Mouse (Mus musculus) 416B (cell line): ENCODE data around the gene Hist1h2ae.
"Not testable (repeated sequence)": the region's sequence is repeated elsewhere in the genome, so short reads cannot be mapped to it uniquely, and the experiment has no call there.

Source experiments
- DNase-seq: peaks from one replicate; pipeline ENCODE4 v3.0.0; 2011; ENCODE audit warnings: low read depth

Hist1h2ae gene

DNA sequence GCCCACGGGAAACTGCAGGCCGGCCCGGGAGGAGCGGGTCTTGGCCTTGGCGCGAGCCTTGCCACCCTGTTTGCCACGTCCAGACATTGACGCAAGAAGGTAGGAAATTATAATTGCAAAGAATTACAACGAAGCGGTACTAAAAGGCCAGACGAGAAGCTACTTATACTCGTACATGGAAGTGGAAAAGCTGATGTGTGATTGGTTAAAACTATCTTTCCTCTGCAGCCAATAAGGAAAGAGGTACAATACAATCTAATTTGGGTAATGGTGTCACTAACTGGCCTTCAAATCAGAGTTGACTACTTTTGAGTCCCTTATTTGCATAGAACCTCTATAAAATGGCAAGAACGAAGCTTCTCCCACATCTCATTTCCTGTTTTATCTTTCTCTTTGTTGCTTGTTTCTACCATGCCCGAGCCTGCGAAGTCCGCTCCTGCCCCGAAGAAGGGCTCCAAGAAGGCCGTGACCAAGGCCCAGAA lies at the start of gene Hist1h2ae, which contains the start of gene Hist1h2bg:
Gene Hist1h2ae, minus strand, starts transcription at position 199 of the 482 bp plus-strand sequence.
Gene Hist1h2bg, plus strand, starts transcription at position 375 of the 482 bp plus-strand sequence.
- DNase-seq = peak; percentile 100

DNA sequence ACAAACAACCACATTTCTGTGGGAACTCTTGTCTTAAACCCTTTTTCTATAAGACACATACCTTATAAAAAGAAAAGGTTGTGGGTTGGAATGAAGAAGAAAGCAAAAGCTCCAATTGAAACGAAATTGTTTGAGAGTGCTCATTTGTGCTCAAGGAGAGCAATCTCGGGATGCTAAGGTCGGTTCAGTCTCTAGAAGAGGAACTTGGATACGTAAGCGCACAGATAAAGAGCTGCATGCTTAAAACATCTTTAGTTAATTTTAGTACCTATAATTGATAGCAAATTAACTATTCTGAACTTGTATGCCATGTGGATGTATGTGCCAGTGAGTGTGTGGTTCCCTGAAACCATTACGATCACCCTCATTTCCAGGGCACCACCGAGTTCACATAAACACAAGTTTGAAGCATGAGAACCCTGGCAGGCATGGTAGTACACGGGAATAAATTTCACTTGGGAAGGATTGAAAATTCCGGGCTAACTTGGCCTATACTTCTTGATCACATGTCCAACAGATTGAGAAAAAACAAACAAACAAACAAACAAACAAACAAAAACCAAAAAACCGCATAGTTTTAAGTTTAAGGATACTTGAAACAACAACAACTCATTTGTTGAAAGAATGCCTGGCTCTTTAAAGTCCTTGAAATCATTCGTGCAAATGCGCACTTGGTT lies 49.2 kb upstream of the Hist1h2ae start:
- peak; percentile 70 for DNase-seq

DNA sequence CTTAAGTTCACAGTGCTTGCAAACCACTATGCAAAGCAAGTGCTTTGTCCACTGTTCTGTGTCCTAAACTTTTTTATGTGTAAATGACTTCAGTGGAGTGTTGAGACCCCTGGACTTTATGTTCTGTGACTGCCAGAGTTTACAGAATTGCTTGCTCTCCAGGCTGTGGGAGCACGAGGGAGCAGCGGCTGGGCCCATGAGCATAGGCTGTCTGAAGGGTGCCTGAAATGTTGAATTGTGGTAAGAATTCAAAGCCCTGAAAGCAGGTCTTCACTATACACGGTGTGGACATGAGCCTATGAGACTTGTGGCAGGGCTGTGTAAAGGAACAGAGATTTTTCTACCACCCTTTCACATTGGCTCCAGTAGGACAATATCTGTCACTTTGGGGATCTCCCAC lies 40.6 kb upstream of the Hist1h2ae start:
- no peak for DNase-seq

DNA sequence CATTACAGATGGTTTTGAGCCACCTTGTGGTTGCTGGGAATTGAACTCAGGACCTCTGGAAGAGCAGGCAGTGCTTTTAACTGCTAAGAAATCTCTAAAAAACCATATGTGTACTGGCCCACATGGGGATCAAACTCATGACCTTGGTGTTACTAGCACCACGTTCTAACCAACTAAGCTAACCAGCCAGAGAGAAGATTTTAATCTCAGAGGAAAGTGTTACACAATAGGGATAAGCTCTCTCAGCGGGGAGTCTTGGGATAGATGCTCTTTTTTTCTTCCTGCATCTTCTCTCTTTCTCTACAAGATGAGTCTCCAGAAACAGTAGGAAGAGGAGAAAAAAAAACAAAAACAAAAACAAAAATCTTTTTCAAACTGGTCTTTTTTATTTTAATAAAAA lies 39.4 kb upstream of the Hist1h2ae start:
- peak; percentile 69 for DNase-seq

DNA sequence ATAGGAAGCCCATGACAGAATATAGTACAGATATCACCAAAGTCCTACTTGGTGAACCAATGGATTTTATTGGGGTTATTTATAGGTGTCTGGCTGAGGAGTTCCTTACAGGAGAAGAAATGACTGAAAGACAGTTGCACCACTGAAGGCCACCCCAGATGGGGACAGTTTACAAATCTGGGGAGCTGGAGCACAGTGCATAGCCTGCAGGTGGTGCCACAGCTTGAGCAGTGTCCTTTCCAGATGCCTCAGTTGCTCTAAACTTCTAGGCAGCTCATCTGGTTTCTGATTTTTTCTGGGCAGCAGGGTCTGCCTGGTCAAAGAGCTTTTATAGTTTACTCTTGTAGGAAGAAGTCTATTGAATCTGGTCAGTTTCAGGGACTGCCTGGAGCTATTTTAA lies 38.8 kb upstream of the Hist1h2ae start:
- DNase-seq = peak; percentile 28

DNA sequence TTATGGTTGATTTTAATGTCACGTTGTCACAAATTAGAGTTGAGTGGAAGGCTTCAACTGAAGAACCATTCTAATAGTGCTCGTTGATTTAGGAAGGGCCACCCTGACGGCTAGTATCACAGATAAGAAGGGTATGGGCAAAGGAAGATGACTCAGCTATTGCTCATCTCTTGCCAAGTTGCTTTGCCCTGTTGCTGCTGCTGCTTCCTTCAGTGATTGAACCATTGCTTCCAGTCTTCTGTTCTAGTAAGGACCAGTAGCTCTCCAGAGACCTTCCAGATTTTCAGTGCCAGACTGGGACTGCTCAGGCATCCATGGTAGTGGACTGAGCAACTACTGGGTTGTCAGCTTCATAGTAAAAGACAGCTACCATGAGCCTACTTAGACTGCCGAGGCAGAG lies 38.2 kb upstream of the Hist1h2ae start:
- peak; percentile 91 for DNase-seq

DNA sequence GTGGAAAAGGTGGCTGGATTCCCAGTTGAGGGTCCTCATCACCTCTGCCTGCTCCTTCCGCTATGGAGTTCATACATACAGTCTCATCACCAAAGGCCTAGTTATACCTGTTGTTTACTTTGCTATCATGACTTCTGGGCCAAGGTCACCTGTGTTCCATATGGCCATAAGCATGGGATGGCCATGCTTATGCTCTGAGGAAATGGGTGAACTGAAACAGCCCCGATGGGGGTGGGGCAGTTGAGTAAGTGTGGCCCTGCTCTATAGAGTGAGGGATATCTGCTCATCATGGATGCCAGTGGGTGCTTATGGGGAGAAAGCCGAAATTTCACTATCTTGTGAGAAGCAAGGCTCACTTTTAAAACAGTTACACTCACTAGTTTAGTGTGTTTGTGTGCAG lies 34.0 kb upstream of the Hist1h2ae start:
- no peak for DNase-seq

DNA sequence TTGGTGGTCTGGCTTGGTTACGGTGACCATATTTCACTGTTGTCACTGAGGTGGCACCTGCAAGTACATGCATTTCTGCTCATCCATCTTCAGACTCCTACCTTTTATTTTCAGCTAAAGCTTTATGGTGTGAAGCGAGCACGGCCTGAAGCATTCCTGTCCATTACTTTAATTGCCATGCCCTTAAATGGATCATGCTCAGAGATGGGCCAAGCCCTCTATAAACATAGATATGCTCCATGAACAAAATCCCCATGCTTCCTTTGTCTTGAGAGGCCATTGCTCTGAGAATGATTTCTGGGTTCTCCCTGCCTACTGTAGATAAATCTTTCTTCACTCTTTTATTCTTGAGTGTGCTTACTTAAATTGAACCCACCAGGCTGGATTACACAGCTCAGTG lies 33.4 kb upstream of the Hist1h2ae start:
- DNase-seq = no peak

DNA sequence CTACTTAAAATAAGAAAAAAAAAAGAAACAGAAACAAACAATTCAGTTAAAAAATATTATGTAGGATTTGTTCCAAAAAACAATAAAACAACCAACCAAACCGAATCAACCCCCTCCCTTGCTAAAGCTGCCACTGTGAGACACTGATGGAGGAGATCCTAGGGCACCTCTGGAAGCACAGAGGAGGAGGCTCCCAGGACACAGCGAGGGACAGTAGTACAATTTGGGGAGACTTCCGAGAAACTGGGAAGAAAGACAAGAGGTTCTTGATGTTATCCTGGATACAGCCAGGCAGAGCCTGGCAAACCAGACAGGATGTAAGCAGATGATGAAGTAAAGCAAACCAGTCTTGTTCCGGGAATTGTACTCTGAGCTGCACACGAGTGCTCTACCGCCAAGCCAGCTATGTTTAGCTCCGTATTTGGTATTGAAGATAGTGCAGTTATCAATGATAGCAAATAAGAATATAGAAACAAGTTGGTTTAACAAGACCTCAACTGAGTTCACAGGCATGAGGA lies 32.2 kb upstream of the Hist1h2ae start:
- DNase-seq = no peak

DNA sequence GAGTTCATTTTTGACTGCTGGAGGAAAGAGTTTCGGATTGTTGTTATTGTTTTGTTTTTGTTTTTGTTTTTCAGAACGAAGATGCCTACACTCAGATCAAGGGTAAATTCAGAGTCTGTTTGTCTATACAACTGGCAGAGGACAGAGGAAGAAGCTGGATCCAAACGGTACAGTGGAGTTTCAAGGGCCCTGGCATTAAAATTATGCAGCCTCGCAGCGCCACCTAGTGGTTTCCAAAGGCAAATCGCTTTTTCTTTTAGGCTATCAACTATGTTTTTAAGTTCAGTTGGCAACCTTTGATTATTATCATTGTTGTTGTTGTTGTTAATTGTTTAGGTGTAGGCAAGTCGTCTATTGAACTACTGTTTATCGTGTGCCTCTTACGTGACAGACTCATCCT lies 26.9 kb upstream of the Hist1h2ae start:
- peak; percentile 89 for DNase-seq

DNA sequence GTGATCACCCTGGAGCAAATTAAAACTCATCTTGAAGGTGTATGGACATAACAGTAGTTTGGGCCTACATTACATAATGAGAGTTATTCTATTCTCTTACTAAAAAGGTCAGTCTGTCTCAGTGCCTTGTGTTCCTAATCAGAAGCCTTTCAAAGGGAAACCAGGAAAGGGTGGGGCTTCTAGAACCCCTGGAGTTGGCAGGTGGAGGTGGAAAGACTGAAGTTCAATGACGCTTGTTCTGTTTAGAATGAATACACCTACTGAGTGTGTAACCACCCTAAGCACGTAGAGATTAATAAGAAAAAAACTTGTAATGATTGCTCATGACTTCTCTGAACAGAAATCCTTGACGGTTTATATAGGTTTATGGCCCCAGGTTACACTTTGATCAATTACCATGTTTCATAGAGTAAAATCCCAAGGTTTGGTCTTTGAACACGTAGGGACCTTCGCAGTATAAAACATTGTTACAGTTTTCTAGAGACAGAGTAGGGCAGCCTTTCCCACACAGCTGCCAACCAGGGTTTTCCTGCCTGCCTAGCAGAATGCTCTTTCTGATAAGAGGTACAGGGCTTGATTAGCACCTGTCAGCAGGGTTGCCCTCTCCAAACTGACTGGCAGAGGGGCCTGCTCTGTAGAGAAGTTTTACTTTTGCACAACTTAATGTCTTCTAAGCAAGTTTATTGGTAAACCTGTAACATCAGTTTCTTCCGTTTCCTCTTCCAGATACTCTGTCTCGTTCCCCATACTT lies 24.8 kb upstream of the Hist1h2ae start:
- no peak for DNase-seq

DNA sequence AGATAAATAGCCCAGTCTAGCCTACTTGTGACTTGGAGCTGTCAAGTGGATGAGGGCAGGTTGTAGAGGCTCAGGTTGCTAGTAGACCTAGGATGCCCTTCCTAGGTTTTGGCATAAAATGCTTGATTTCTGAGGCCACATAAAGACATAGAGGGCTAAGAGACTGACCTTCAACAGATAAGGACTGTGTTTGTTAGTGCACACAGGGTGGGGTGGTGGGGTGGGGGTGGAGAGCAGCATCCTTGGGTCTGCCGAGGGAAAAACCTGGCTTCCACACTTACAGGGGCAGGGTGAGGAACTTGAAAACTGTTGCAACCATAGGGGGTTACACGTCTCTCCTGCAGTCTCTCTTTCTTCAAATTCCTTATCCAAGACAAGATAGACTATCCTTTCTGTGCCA lies 24.2 kb upstream of the Hist1h2ae start:
- DNase-seq = no peak

DNA sequence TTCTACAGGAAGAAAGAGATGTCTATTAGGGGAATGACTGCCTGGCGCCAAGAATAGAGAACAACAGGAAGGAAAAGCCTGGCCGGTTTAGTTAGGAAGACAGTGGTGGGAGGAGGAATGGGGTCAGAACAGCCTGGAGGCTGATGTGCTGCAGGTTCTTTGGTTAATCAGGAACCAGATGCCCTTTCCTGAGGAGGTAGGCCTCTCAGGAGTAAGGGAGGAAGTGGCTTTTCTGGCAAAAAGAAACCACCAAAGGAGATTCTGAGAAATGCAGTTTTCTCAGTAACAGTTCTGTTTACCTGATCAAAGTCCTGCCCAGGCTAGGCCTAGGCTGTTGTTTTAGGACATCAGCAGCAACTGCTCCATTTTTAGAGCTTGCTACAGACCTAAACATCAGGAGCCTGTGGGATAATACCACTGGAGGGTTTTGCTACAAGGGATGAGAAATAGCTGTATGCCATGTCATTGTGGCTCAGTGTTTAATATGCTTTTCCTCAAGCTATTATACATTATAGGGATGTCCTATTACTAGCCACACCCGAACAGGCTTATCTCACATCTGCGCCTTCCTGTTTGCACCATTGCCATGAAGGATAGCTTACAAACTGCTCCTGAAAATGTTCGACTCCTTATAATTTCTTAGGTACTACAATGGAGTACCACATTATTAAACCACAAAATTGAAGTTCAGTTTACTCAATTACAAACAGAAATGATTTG lies 22.2 kb upstream of the Hist1h2ae start:
- DNase-seq = peak; percentile 85

DNA sequence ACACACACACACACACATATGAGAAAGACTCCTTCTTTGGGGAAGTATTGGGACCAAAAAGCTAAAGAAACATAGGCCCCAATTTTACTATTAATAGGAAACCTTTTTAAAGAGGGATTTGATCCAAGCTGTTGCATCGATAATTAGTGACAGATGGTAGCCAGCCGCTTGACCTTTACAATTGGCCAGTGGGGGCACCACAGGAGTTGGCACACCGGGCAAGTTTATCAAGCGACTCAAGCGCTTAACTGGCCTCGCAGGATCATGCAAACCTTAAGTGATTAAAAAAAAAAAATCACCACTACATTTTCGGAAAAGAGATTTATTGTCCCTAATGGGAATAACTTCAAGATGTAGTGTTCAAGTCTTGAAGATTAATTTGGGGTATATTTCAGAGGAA lies 21.6 kb upstream of the Hist1h2ae start:
- no peak for DNase-seq

DNA sequence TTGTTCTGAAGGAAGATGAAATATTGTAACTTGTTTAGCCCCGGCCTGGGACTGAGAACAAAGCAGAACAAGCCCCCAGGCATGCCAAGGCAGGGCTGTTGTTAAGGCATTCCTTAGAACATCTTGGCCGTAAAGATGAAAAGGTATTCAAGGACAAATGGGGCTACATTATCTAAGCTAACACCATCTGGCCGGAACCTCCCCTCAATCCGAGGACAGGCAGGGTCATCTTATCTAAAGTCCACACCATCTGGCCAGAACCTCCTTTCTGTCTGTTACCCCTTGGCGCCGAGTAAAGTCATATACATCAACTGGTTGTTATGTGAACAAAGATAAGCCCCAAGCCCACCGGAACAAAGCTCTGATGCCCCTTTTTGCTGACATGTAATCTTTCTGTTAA lies 20.9 kb upstream of the Hist1h2ae start:
- DNase-seq = not testable (repeated sequence)

DNA sequence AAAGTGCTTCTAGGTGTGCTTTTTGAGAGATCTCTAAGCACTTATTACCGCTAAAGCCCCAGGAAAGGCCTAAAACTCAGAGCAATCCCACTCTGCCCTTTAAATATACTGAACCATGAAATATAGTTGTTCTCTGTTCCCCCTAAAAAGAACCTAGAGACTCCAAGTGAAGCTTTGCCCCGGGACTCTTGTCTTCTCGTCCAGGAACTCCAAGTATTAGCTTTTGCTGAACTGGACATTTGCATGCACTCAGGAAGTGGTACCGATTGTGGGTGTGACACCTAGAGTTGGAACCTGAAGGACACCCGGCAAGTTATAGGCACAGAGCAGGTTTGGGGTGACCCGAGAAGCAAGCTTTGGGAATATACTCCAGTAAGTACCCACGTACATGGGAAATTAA lies 20.2 kb upstream of the Hist1h2ae start:
- no peak for DNase-seq

DNA sequence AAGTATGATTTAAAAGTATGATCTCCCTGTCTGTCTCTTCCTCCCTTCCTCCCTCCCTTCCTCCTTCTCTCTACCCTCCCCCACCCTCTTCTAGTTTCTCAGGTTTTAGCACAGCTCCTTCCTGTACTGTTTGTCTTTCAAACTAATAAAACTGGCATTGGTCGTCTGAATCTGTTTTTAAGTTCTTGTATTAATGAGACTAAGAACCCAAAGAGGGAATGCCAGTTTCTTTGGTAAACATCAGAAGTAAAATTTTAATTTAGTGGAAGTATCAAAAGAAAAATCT lies 15.9 kb upstream of the Hist1h2ae start:
- DNase-seq = peak; percentile 68

DNA sequence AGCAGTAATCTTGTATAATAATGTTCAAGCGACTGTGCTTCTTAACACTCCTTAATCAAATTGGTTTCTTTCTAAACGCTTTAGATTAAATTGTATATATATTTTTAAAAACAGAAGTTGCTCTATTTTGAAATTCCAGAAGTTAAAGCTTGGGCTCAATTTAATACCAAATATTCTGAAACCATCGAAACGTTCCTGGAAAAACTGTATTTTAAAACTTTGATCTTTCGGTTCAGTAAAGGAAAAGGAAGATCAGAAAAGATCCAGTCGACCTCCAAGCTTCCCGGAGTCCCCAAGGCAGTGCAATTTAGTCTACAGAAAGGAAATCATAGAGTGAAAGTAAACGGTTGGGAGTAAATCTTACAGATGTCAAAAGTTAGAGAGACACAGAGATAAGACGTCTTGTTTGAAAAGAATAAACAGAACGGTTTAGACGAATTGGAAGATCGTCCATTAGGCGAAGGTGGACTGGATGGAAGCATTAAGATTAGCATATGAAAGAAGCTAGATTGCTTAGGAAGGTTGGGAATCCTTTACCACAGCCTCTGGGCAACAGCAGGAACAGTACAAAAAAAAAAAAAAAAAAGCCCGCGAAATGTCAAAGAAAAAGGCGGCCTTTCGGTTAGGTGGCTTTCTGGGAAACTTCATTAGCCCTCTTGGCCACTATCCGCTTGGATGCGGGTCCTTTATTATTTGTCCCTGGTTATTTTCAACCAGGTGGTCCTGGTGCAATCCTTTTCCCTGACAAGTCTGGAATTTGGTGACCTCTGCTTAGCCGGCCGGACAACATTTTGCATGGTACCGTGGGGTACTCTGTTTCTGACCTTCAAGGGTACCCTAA lies 15.3 kb upstream of the Hist1h2ae start:
- DNase-seq = peak; percentile 73

DNA sequence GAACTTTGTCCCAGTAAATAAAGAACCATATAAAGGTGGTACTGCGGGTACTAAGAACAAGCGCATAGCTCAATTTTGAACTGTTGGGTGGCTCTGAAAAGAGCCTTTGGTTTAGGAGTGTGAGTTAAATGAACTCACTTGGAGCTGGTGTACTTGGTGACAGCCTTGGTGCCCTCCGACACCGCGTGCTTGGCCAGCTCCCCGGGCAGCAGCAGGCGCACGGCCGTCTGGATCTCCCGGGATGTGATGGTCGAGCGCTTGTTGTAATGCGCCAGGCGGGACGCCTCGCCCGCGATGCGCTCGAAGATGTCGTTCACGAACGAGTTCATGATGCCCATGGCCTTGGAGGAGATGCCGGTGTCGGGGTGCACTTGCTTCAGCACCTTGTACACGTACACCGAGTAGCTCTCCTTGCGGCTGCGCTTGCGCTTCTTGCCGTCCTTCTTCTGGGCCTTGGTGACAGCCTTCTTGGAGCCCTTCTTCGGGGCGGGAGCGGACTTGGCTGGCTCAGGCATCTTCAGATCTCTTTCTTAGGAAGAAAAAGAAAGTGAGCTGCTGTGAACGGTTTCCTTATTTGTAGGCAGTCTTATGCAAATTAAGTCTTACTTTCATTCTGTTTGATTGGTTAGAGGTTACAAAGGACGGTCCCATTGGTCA lies 14.6 kb upstream of the Hist1h2ae start:
- peak; percentile 99 for DNase-seq

DNA sequence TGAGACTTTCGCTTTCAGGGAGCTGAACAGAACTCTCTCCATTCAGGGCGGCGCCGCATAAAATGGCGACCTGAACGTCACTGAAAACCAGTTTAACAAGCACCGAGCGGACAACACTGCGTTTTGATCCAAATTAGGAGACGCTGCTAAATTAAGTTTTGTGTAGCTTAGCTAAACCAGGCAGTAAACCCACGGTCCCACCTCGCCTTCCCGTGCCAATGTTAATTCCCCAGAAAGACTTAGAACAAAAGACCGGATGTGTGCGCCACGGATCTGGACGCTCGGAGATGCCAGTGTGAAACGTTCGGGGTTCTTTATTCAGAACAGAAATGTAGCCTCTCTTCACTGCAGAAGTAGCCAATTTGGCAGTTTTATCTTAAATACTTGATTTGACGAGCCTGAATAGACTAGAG lies 14.0 kb upstream of the Hist1h2ae start:
- peak; percentile 91 for DNase-seq

DNA sequence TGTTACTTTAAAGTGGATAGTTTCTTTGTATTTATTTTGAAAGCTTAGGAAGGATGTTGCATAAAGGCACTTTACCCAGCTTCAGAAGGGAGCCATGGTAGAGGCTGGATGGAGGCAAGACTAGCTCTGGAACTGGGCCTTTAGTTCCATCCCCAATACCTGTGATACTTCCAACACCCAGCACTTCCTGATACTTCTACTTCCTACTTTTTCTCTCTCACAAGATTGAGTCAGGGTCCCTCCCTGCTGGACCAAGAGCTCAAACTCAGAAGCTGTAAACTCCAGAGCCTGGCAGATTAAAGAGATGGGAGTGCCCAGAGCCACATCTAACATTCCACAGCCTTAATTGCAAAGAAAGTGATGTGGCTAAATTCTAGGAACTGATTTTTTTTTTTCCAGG lies 13.3 kb upstream of the Hist1h2ae start:
- DNase-seq = peak; percentile 68
